Mouse (Mus musculus): ENCODE data around the gene Pdzd2.

The Pdzd2 gene

GRCm38 (mm10) chr15:12539618-12540302 lies 200.0 kb downstream of the Pdzd2 start:
- DNase-seq (ENCODE audit: low read depth, low spot score): no peak

GRCm38 (mm10) chr15:12533254-12533653 lies 206.5 kb downstream of the Pdzd2 start:
- no peak for DNase-seq (ENCODE audit: low read depth, low spot score)

- DNase-seq (ENCODE audit: low read depth, low spot score): no peak
These were observed 207.2 kb downstream of the Pdzd2 start for GRCm38 (mm10) chr15:12532568-12532967.

- no peak for DNase-seq (ENCODE audit: low read depth, low spot score)
These were observed 216.9 kb downstream of the Pdzd2 start for GRCm38 (mm10) chr15:12522810-12523209.

- DNase-seq (ENCODE audit: low read depth, low spot score): no peak
These were observed 219.4 kb downstream of the Pdzd2 start for GRCm38 (mm10) chr15:12520292-12520691.

GRCm38 (mm10) chr15:12518370-12518973 lies 221.3 kb downstream of the Pdzd2 start:
- peak; percentile 77 for DNase-seq (ENCODE audit: low read depth, low spot score)

- no peak for DNase-seq (ENCODE audit: low read depth, low spot score)
These were observed 222.4 kb downstream of the Pdzd2 start for GRCm38 (mm10) chr15:12517314-12517813.

GRCm38 (mm10) chr15:12515272-12515844 lies 224.4 kb downstream of the Pdzd2 start:
- no peak for DNase-seq (ENCODE audit: low read depth, low spot score)

GRCm38 (mm10) chr15:12513526-12513925 lies 226.2 kb downstream of the Pdzd2 start:
- DNase-seq (ENCODE audit: low read depth, low spot score): no peak

- DNase-seq (ENCODE audit: low read depth, low spot score): no peak
These were observed 230.9 kb downstream of the Pdzd2 start for GRCm38 (mm10) chr15:12508765-12509377.

- no peak for DNase-seq (ENCODE audit: low read depth, low spot score)
These were observed 232.2 kb downstream of the Pdzd2 start for GRCm38 (mm10) chr15:12507523-12507922.

- no peak for DNase-seq (ENCODE audit: low read depth, low spot score)
These were observed 233.2 kb downstream of the Pdzd2 start for GRCm38 (mm10) chr15:12506514-12506913.

GRCm38 (mm10) chr15:12506085-12506484 lies 233.6 kb downstream of the Pdzd2 start:
- no peak for DNase-seq (ENCODE audit: low read depth, low spot score)

GRCm38 (mm10) chr15:12505556-12505955 lies 234.2 kb downstream of the Pdzd2 start:
- DNase-seq (ENCODE audit: low read depth, low spot score): no peak

GRCm38 (mm10) chr15:12503907-12504306 lies 235.8 kb downstream of the Pdzd2 start:
- DNase-seq (ENCODE audit: low read depth, low spot score): no peak

- no peak for DNase-seq (ENCODE audit: low read depth, low spot score)
These were observed 237.7 kb downstream of the Pdzd2 start for GRCm38 (mm10) chr15:12501924-12502548.

GRCm38 (mm10) chr15:12500674-12501073 lies 239.1 kb downstream of the Pdzd2 start:
- DNase-seq (ENCODE audit: low read depth, low spot score): no peak

- DNase-seq (ENCODE audit: low read depth, low spot score): no peak
These were observed 245.6 kb downstream of the Pdzd2 start for GRCm38 (mm10) chr15:12494084-12494483.

GRCm38 (mm10) chr15:12493258-12493657 lies 246.5 kb downstream of the Pdzd2 start:
- no peak for DNase-seq (ENCODE audit: low read depth, low spot score)

GRCm38 (mm10) chr15:12490969-12491368 lies 248.8 kb downstream of the Pdzd2 start:
- DNase-seq (ENCODE audit: low read depth, low spot score): peak; percentile 24

- DNase-seq (ENCODE audit: low read depth, low spot score): peak; percentile 35
These were observed 249.2 kb downstream of the Pdzd2 start for GRCm38 (mm10) chr15:12490527-12490926.

- no peak for DNase-seq (ENCODE audit: low read depth, low spot score)
These were observed 251.4 kb downstream of the Pdzd2 start for GRCm38 (mm10) chr15:12488316-12488715.
